Mouse (Mus musculus) lung, postnatal 14 days (tissue): ENCODE data around the gene 0610030E20Rik.

Experiments
- DNase-seq: peaks from one replicate; pipeline ENCODE4 v3.0.0; 2021

Gene 0610030E20Rik

DNA sequence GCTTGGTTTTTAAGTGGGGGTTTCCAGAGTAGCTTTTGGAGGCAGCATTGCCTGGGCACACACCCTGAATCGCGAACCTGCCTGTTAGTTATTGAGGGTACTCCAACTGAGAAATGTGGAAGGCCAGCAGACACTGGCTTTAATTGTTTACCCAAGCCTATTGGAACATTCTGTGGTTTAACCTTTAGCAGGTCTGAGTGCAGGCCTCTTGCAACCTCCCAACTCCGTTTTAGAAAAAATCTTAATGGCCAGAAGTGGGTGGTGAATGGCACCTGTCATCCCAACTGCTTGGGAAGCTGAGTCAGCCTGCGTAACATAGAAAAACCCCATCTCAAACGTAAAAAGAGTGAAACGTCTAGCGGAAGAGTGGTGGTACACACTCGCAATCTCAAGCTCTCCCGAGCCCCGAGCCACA, 49.7 kb downstream of the 0610030E20Rik start:
- no peak for DNase-seq

GRCm38 (mm10) chr6:72399967-72400366, 52.9 kb downstream of the 0610030E20Rik start:
- no peak for DNase-seq

DNA sequence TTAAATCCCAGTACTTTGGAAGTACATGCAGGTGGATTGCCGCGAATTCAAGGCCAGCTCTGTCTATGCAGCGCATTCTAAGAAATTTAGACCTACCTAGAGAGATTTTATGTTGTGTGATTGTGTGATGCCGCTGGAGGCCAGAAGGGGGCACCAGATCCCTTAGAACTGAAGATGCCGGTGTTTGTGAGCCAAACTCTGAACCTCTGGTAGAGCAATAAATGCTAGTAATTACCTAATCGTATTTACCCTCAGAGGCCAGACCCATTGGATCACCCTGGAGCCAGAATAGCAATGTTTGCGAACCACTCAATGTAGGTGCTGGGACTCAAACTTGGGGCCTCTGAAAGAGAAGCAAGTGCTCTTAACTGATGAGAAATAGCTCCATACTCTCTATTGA, 54.8 kb downstream of the 0610030E20Rik start:
- peak; percentile 85 for DNase-seq
